Mouse (Mus musculus) hindbrain, postnatal 0 days (tissue): ENCODE measurements around the gene Ap5z1. TPM values are rescaled to one million over a fixed set of nuclear protein-coding genes. Genes with fewer than 3 reads are reported as not detected.

Source experiments
- ATAC-seq: fragments of 200-750 bp; cut with Nextera tagmentation; 2 replicates; pipeline ENCODE4 v1.8.0; 2017; ENCODE audit warnings: mild to moderate bottlenecking, moderate TSS enrichment, moderate library complexity
- DNase-seq: peaks from one replicate; pipeline ENCODE4 v3.0.0-alpha.2; 2015; ENCODE audit warnings: low spot score
- H3K27ac ChIP-seq: fragments of 300-500 bp; sonication (generic); 2 replicates; pipeline ENCODE4 v1.5.1; 2014; ENCODE audit warnings: mild to moderate bottlenecking
- H3K27me3 ChIP-seq: fragments of 300-500 bp; sonication (generic); 2 replicates; pipeline ENCODE4 v1.6.1; 2014; ENCODE audit warnings: low read length, mixed read lengths; ENCODE audit not compliant: insufficient read depth
- H3K36me3 ChIP-seq: fragments of 300-500 bp; sonication (generic); 2 replicates; pipeline ENCODE4 v1.6.1; 2014; ENCODE audit warnings: low read length, mixed read lengths; ENCODE audit not compliant: insufficient read depth
- H3K4me1 ChIP-seq: fragments of 300-500 bp; sonication (generic); 2 replicates; pipeline ENCODE4 v1.6.1; 2014; ENCODE audit warnings: antibody characterized with exemption, low read length, mixed read lengths; ENCODE audit not compliant: insufficient read depth
- H3K4me2 ChIP-seq: fragments of 300-500 bp; sonication (generic); 2 replicates; pipeline ENCODE4 v1.6.1; 2014; ENCODE audit warnings: low read depth, mild to moderate bottlenecking, low read length, moderate library complexity, mixed read lengths
- H3K4me3 ChIP-seq: fragments of 300-500 bp; sonication (generic); 2 replicates; pipeline ENCODE4 v1.5.1; 2014; ENCODE audit warnings: low read length
- H3K9ac ChIP-seq: fragments of 300-500 bp; sonication (generic); replicated peaks from 2 replicates; pipeline ENCODE4 v1.6.1; 2014; ENCODE audit warnings: mild to moderate bottlenecking, low read length, moderate library complexity, mixed read lengths
- H3K9me3 ChIP-seq: fragments of 300-500 bp; sonication (generic); 2 replicates; pipeline ENCODE4 v1.6.1; 2016; ENCODE audit warnings: low read length, mixed read lengths
- CTCF ChIP-seq: IDR thresholded peaks from 2 replicates; pipeline ENCODE4 v1.5.1; 2016; ENCODE audit warnings: antibody characterized with exemption, control low read depth, low read depth
- WGBS: fragments of 180-500 bp; shearing (Covaris S2); extraction: QIAGEN DNeasy Blood & Tissue Kit; methylation state at CpG from one replicate; pipeline ENCODE4 v1.1.7; 2014; 5-methylcytosine and 5-hydroxymethylcytosine counted together
- polyA plus RNA-seq: library from polyadenylated mRNA; unstranded; fragments of >200 nt; fragmentation: Nextera tagmentation; extraction: Ambion mirVana; gene quantifications from 2 replicates; pipeline ENCODE4 v1.2.1, GENCODE M21; 2015
- total RNA-seq: library from RNA; depleted of rRNA; stranded (reverse); fragments of >200 nt; gene quantifications from 2 replicates; pipeline ENCODE4 v1.2.3, GENCODE M21; 2014; rRNA removed

Ap5z1 gene
- total and polyA plus RNA-seq, 2 experiments from 2014 or later: 7.5 to 22.1 TPM

DNA sequence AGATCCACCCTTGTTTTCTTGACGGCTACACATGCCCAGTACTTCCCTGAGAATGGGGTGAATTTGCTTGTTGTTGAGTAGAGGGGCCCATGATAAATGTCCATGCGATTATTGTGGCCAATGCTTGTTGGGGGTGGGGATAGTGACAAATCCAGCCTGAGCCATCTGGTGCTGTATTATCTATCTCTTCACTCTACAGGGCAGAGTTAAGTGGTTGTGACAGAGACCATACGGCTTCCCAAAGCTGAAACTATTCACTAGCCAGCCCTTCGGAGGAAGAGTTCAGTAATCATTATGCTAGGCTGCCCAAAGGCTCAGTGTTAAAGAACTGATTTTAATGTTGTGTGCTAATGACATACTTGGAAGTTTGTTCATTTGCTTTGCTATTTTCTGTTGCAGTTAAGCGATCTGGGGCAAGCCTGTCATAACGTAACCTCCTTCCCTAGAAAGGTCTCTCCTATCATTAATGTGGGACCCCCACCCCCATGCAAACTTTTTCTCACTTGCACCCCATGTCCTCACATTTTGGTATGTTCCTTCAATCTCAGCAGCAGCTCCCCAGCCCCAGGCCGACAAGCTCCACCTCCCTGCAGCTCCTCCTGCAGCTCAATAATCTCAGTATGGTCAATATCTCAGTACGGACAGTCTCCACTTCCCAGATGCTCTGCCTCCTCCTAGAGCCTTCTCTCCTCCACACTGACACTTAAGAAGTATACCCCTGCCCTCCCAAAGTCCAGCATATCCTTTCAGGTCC, 61.1 kb downstream of the Ap5z1 start:
- 69% methylated on average over 8 of the region's 8 CpGs for WGBS
- ATAC-seq (peak; percentile 80), DNase-seq (peak; percentile 69)
- Histone ChIP-seq H3K4me3 (no peak overlapping the region), H3K4me1 (no peaks in the 10 kb centered on the region), H3K27ac (peak overlapping the region; percentile 13; the same call in 1 of the 2 replicates), H3K27me3 (no peaks in the 10 kb centered on the region), H3K4me2 (no peak overlapping the region), H3K9ac (no peak overlapping the region), H3K9me3 (no peaks in the 10 kb centered on the region), H3K36me3 (no peaks in the 10 kb centered on the region)
- TF ChIP-seq CTCF: no peak

Other genes with a start within 250 kb of the Ap5z1 start
- 23.3 and 24.0 TPM in 2 replicates for gene Foxk1, start 62.4 kb upstream of the Ap5z1 start, total RNA-seq
- 4.6 and 6.0 TPM in 2 replicates for gene Foxk1, start 62.4 kb upstream of the Ap5z1 start, polyA plus RNA-seq
- gene Papolb, start 66.1 kb downstream of the Ap5z1 start, total RNA-seq: 0.32 and 0.37 TPM in 2 replicates
- gene Papolb, start 66.1 kb downstream of the Ap5z1 start, polyA plus RNA-seq: 0.14 and 0.16 TPM in 2 replicates
- 17.7 and 20.0 TPM in 2 replicates for gene Radil, start 87.2 kb downstream of the Ap5z1 start, total RNA-seq
- 11.9 and 12.4 TPM in 2 replicates for gene Radil, start 87.2 kb downstream of the Ap5z1 start, polyA plus RNA-seq
- 171 and 182 TPM in 2 replicates for gene Mmd2, start 144.9 kb downstream of the Ap5z1 start, total RNA-seq
- 151 and 167 TPM in 2 replicates for gene Mmd2, start 144.9 kb downstream of the Ap5z1 start, polyA plus RNA-seq
- 57.3 and 76.5 TPM in 2 replicates for gene Wipi2, start 163.8 kb downstream of the Ap5z1 start, total RNA-seq
- gene Wipi2, start 163.8 kb downstream of the Ap5z1 start, polyA plus RNA-seq: 40.0 and 43.3 TPM in 2 replicates
- 77.1 and 80.1 TPM in 2 replicates for gene Slc29a4, start 228.6 kb downstream of the Ap5z1 start, total RNA-seq
- 61.4 and 67.1 TPM in 2 replicates for gene Slc29a4, start 228.6 kb downstream of the Ap5z1 start, polyA plus RNA-seq